Mouse (Mus musculus): ENCODE data around the gene Abcc12.

DNA sequence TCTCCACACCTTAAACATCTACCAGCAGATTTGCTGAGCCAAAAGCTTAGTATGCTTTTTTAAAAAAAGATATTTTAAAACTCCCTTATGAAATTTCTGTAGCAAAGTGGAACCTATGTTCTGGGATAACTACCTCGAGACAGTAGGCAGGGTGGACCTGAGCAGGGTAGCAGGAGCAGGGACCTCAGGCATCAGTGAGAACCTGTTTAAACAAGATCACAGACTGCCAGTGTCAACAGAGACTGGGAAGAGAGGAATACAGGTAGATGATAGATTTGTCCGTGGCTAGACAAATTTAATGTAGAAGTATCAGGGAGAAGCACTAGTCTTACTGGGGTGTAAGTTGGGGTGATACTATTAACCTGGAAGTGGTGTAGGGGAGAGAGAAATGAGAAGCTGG is 33.3 kb upstream of the Abcc12 start:
- no peak for TF ChIP-seq CTCF (IDR thresholded peaks at IDR 0.05; ENCODE audit: low read depth, low read length)
- no peak for TF ChIP-seq POLR2A (IDR thresholded peaks at IDR 0.05; ENCODE audit: borderline replicate concordance, low read depth, low read length)
